Mouse (Mus musculus): Measurements from ENCODE around the gene Ncoa3.

GRCm38 (mm10) chr2:166090131-166090581 is 97.7 kb downstream of the Ncoa3 start:
- no peak for TF ChIP-seq CTCF (IDR thresholded peaks at IDR 0.05; ENCODE audit: low read depth)
- no peak for TF ChIP-seq EP300 (IDR thresholded peaks at IDR 0.05; ENCODE audit: low read depth)

All from liver, embryonic 14.5 days (tissue).